Mouse (Mus musculus) liver (tissue): ENCODE data around the gene Med31.
"Not testable (repeated sequence)": the region's sequence is repeated elsewhere in the genome, so short reads cannot be mapped to it uniquely, and the experiment has no call there.

Experiments
- DNase-seq: peaks from one replicate; pipeline ENCODE4 v3.0.0-alpha.2; 2020; ENCODE audit warnings: mixed read lengths

Gene Med31

DNA sequence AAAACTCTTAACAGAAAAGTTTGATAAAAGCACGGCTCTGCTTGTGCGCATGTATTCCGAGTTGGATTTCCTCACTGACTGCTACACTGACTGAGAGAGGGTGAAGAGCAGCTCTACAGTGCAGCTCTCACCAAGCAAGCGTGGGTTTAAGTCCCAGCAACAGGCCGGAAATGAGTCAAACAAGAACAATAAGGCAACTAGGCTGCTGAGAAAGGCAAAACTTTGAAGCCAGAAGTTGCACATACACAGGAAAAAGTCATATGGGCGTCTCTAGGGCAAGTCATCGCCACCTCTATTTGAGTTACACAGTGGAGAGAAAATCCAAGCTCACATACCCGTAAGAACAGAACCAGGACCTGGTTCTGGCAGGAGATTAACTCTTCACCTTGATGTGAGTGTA is 18.9 kb downstream of the Med31 start:
- DNase-seq, result no peak

DNA sequence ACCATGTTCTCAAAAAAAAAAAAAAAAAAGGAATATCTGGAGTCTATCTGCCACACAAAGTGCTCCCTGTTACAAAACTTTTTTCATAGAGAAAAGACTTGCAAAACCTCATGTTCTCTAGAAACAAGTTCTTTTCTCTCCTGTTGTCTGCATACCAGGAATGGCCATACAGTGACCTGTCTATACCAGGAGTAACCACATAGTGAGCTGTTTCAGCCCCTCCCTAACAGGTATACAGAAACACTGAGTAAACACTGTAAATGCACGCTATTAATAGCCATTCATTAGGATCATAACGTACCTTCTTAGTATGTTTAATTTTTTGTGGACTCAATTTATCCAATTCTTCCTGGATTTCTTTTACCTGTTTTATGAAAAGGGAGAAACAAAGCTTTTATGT is 21.1 kb downstream of the Med31 start:
- DNase-seq, result no peak

DNA sequence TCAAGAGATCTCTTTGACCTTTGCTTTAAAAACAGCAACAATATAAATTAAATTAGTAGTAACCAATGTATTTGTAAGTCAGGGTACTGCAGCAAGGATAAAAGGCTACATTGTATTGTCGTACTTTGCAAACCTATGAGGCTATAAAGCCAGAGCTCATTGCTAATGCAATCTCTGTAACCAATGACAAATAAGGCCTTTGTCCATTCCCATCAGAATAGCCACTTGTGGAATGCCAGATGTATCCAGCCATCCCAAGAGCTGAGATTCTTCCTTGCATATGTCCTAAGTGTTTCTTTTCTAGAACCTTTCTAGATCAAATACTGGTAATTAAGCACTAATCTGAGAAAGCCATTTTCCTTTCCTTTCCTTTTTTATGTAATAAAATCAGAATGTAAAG is 24.5 kb downstream of the Med31 start:
- DNase-seq, result no peak

DNA sequence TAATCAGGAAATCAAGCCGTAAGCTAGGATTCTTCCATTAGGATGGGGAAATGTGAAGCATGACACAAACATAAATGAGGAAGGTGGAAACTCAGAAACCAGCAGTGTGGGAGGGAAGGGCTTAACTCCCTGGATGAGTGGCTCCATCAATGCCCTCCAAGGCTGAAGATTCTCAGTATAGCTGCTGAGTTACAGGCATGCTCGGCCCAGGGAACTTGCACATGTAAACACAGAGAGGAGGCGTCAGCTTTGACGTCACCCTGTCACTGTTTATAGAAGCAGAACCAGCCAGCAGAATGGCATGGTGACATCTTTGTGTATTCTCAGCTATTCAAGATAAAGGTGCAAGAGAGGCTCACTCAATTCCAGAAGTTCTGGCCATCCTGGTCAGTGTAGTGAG is 31.1 kb downstream of the Med31 start:
- DNase-seq, result no peak

DNA sequence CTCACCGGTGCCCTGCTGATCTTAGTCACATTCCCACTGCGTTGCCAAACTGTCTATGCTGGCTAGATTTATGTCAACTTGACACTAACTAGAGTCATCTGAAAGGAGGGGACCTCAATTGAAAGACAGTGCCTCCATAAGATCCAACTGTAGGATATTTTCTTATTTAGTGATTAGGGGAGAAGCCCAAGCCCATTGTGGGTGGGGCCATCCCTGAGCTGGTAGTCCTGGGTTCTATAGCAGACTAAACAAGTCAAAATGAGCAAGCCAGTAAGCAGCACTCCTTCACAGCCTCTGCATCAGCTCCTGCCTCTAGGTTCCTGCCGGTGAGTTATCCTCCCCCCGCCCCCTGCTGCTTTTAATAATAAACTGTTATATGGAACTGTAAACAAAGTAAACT is 34.3 kb downstream of the Med31 start:
- DNase-seq, result no peak

DNA sequence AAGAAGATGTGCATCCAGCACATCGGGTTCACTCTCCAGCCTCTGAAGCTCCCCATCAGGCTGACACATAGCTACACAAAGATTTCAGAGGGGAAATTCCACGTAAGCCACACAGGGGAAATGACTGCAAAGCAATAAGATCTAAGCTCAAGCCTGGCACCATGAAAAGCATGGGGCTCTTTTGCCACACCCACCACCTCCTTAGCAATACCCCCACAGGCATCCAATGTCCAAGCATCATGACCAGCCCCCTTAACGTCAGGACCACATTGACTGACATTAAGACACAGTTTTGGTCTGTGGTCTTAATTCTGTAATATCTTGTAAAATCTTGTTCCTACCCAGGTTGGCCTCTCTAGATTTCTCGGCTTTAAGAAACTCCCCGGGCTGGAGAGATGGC is 34.8 kb downstream of the Med31 start:
- DNase-seq, result no peak

DNA sequence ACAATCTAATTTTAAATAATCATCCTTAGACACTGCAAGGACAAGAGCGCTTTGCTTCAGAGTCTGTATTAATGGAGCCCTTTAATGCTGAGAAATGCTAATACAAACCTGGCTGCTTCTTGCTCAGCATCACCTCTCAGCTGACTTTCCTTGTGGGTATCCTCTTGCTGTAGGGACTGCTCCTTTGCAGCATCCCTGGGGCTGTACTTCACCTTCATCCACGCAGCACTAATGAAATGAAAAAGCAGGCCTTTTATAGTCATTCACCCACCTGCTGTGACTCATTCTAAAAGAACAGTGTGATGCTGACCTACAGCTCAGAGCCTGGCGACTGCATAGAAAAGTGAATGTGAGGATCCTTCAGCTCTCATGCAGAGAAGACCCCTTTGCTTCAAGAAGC is 38.8 kb downstream of the Med31 start:
- no peak for DNase-seq

DNA sequence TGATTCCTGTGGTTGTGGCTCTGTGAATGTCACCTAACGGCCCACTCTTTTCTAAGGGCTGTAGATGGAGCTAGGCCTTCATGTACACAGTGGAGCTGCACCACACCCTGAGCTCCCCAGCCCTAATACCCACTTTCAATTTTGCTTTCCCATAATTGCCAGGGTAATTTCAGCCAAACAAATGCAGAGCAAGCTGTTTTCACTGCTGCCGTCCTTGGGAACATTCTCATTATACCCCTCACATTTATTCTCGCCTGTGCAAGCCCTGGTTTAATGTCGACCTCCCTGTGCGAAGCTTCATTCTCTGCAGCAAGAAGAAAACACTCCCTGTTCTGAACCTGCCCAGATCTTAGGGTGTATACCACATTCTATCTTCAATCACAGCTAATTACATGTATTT is 39.4 kb downstream of the Med31 start:
- DNase-seq, result no peak

DNA sequence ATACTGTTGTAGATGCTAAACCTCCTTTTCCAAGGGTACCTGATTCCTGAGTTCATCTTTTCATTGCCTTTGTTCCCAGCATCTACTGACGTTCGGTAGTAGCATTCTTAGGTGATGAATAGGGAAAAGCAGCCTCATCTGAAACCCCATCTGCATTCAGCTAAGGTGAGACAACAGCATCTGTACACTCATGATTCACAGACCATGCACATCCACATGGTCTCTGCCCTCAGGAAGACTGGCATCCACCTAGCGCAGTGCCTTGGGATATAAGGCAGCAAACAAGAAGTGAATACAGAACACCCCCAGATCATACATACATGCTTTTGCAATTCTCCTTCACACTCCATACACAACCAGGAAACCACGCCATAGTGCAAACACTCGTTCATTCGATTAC is 40.7 kb downstream of the Med31 start:
- DNase-seq, result no peak

DNA sequence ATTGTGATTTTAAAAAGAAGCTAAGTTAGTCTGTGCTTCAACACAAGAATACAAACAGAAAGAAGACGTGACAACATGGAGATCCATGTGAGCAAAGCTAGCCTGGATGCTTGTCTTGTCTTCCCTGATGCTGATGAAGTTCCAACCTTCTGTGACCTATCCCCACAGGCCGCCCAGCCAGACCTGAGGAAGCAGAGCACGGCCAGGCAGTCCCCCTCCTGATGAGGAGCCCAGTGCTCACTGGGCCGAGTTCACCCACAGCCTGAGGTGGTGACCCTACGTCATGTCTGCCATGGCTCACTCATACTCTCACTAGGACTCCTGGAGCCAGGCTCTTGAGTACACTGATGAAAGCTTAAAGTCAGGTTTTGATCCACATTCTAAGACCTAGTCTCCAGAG is 41.9 kb downstream of the Med31 start:
- no peak for DNase-seq

DNA sequence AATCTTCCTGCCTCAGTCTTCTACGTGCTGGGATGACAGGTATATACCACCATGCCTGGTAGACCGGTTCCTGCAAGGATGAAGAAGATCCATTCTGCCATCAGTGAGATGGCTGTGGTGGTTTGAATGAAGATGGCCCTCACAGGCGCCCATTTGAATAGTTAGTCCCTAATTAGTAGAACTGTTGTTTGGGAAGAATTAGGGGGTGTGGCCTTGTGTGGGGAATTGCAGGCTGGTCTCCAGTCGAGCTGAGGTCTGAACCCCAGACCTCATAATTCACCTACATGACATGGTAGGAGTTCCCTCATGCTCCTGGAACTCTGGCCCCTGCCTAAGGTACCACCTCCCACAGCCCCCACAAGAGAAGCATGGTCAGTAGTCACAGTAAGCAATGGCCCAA is 43.5 kb downstream of the Med31 start:
- not testable (repeated sequence) for DNase-seq

DNA sequence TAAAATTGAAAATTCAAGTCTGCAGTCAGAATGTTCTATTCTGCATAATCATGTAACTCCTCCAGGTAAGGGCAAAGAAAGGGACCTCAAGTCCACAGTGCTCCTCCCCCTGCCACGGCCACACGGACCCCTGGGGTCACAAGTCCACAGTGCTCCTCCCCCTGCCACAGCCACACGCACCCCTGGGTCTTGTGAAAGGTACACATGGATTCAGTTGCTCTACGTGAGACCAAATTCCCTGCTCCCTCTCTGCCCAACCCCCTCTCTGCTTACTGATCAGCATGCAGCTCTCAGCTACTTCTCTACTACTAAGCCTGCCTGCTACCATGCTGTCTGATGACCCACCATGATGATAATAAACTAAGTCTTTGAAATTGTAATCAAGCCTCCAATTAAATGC is 45.5 kb downstream of the Med31 start:
- peak; percentile 36 for DNase-seq

DNA sequence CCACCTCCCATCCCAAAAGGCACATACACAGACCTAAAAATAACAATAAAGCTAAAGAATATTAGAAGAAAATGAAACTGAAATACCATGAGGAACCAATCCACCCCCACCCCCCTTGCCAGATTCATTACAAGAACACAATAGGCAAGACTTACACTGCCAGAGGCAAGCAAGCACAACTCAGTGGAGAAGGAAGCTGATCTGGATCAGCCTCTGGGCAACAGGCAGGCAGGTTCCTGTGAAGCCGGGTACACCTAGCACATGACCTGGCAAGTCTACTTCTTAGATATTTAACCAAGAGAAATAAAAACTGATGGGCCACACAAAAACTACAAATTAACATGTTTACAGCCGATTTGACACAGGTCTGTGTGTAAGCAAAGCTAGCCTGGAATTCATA is 52.2 kb downstream of the Med31 start:
- no peak for DNase-seq
